Mouse (Mus musculus): Measurements from ENCODE around the gene Dnajc5g. TPM values are rescaled to one million over a fixed set of nuclear protein-coding genes. Genes with fewer than 3 reads are reported as not detected.

Gene Dnajc5g
- polyA plus RNA-seq, 1 experiment from 2014 or later, result not detected

- TF ChIP-seq EP300 (IDR thresholded peaks at IDR 0.05; ENCODE audit: low read depth), result no peak
- TF ChIP-seq CTCF (IDR thresholded peaks at IDR 0.05; ENCODE audit: low read depth), result no peak
- Histone ChIP-seq H3K27ac (ENCODE audit: low read depth) (no peak overlapping the region), H3K9me3 (ENCODE audit: low read length) (no peaks in the 10 kb centered on the region), H3K4me1 (ENCODE audit: insufficient read depth) (peaks cover 3% of the 10 kb centered on the region; the same call in 1 of the 2 replicates), H3K27me3 (ENCODE audit: insufficient read depth, low read length) (peaks cover 21% of the 10 kb centered on the region), H3K4me3 (ENCODE audit: low read depth, low read length) (no peak overlapping the region), H3K36me3 (replicated peaks; ENCODE audit: insufficient read depth, low read length) (no peaks in the 10 kb centered on the region), H3K9ac (replicated peaks) (no peak overlapping the region), H3K4me2 (ENCODE audit: low read depth, low read length) (no peak overlapping the region)
- no peak for ATAC-seq
- DNase-seq, result no peak
- 32% methylated on average over 7 of the region's 7 CpGs for WGBS (ENCODE audit: insufficient replicate concordance)
These were observed 19.5 kb upstream of the Dnajc5g start for GRCm38 (mm10) chr5:31086606-31087005.

GRCm38 (mm10) chr5:31087131-31087530, 19.0 kb upstream of the Dnajc5g start:
- Histone ChIP-seq H3K27ac (ENCODE audit: low read depth) (no peak overlapping the region), H3K27me3 (ENCODE audit: insufficient read depth, low read length) (peaks cover 26% of the 10 kb centered on the region), H3K9me3 (ENCODE audit: low read length) (no peaks in the 10 kb centered on the region), H3K4me1 (ENCODE audit: insufficient read depth) (peaks cover 3% of the 10 kb centered on the region; the same call in 1 of the 2 replicates), H3K9ac (replicated peaks) (no peak overlapping the region), H3K4me3 (ENCODE audit: low read depth, low read length) (no peak overlapping the region), H3K4me2 (ENCODE audit: low read depth, low read length) (no peak overlapping the region), H3K36me3 (replicated peaks; ENCODE audit: insufficient read depth, low read length) (no peaks in the 10 kb centered on the region)
- ATAC-seq (no peak), DNase-seq (no peak)
- TF ChIP-seq CTCF (IDR thresholded peaks at IDR 0.05; ENCODE audit: low read depth), result no peak
- no peak for TF ChIP-seq EP300 (IDR thresholded peaks at IDR 0.05; ENCODE audit: low read depth)
- 59% methylated on average over 2 of the region's 2 CpGs for WGBS (ENCODE audit: insufficient replicate concordance)

GRCm38 (mm10) chr5:31092231-31092975, 13.7 kb upstream of the Dnajc5g start:
- DNase-seq, result no peak
- no peak overlapping the region for H3K9ac ChIP-seq (replicated peaks)
- TF ChIP-seq EP300 (IDR thresholded peaks at IDR 0.05; ENCODE audit: low read depth), result no peak
- TF ChIP-seq CTCF (IDR thresholded peaks at IDR 0.05; ENCODE audit: low read depth), result no peak
- no peak overlapping the region for H3K27ac ChIP-seq (ENCODE audit: low read depth)
- peak overlapping the region; percentile 43 for H3K4me3 ChIP-seq (ENCODE audit: low read depth, low read length)
- 4% methylated on average over 39 of the region's 53 CpGs for WGBS (ENCODE audit: insufficient replicate concordance)
- peak overlapping the region; percentile 71 for H3K4me2 ChIP-seq (ENCODE audit: low read depth, low read length)
- ATAC-seq, result no peak
- H3K4me1 ChIP-seq (ENCODE audit: insufficient read depth), result peaks cover 15% of the 10 kb centered on the region
- H3K9me3 ChIP-seq (ENCODE audit: low read length), result no peaks in the 10 kb centered on the region
- H3K36me3 ChIP-seq (replicated peaks; ENCODE audit: insufficient read depth, low read length), result no peaks in the 10 kb centered on the region
- H3K27me3 ChIP-seq (ENCODE audit: insufficient read depth, low read length), result peaks cover 74% of the 10 kb centered on the region

GRCm38 (mm10) chr5:31093151-31094041, 12.7 kb upstream of the Dnajc5g start:
- WGBS (ENCODE audit: insufficient replicate concordance), result 2% methylated on average over 42 of the region's 54 CpGs
- Histone ChIP-seq H3K36me3 (replicated peaks; ENCODE audit: insufficient read depth, low read length) (no peaks in the 10 kb centered on the region), H3K4me3 (ENCODE audit: low read depth, low read length) (peak overlapping the region; percentile 43), H3K9ac (replicated peaks) (no peak overlapping the region; the same call in 1 of the 2 replicates), H3K27ac (ENCODE audit: low read depth) (no peak overlapping the region), H3K4me1 (ENCODE audit: insufficient read depth) (peaks cover 15% of the 10 kb centered on the region), H3K27me3 (ENCODE audit: insufficient read depth, low read length) (peaks cover 78% of the 10 kb centered on the region), H3K4me2 (ENCODE audit: low read depth, low read length) (peak overlapping the region; percentile 71), H3K9me3 (ENCODE audit: low read length) (no peaks in the 10 kb centered on the region)
- peak; percentile 67 for DNase-seq
- ATAC-seq, result peak; percentile 82
- no peak for TF ChIP-seq EP300 (IDR thresholded peaks at IDR 0.05; ENCODE audit: low read depth)

GRCm38 (mm10) chr5:31094100-31094798, 11.8 kb upstream of the Dnajc5g start:
- H3K9ac ChIP-seq (replicated peaks), result no peak overlapping the region
- DNase-seq (no peak), ATAC-seq (no peak)
- peak overlapping the region; percentile 27 for H3K4me3 ChIP-seq (ENCODE audit: low read depth, low read length)
- H3K27me3 ChIP-seq (ENCODE audit: insufficient read depth, low read length), result peaks cover 76% of the 10 kb centered on the region
- TF ChIP-seq CTCF (IDR thresholded peaks at IDR 0.05; ENCODE audit: low read depth) (no peak), EP300 (IDR thresholded peaks at IDR 0.05; ENCODE audit: low read depth) (no peak)
- WGBS (ENCODE audit: insufficient replicate concordance), result 3% methylated on average over 29 of the region's 29 CpGs
- no peaks in the 10 kb centered on the region for H3K36me3 ChIP-seq (replicated peaks; ENCODE audit: insufficient read depth, low read length)
- H3K27ac ChIP-seq (ENCODE audit: low read depth), result no peak overlapping the region
- no peaks in the 10 kb centered on the region for H3K9me3 ChIP-seq (ENCODE audit: low read length)
- H3K4me2 ChIP-seq (ENCODE audit: low read depth, low read length), result peak overlapping the region; percentile 71
- peaks cover 15% of the 10 kb centered on the region for H3K4me1 ChIP-seq (ENCODE audit: insufficient read depth)

Measured in liver, postnatal 0 days (tissue).